Mouse (Mus musculus) spleen, adult 2 months (tissue): ENCODE measurements around the gene Pigt.

Experiments
- CTCF ChIP-seq: fragments of 200-500 bp; IDR thresholded peaks from 2 replicates; pipeline ENCODE4 v1.5.1; 2011; ENCODE audit warnings: mild to moderate bottlenecking, inconsistent platforms; ENCODE audit not compliant: insufficient read depth, insufficient read length, insufficient replicate concordance; ENCODE audit errors: extremely low read depth
- POLR2A ChIP-seq: fragments of 200-500 bp; IDR thresholded peaks from 2 replicates; pipeline ENCODE4 v1.6.1; 2011; ENCODE audit warnings: low read depth, low read length, inconsistent platforms

DNA sequence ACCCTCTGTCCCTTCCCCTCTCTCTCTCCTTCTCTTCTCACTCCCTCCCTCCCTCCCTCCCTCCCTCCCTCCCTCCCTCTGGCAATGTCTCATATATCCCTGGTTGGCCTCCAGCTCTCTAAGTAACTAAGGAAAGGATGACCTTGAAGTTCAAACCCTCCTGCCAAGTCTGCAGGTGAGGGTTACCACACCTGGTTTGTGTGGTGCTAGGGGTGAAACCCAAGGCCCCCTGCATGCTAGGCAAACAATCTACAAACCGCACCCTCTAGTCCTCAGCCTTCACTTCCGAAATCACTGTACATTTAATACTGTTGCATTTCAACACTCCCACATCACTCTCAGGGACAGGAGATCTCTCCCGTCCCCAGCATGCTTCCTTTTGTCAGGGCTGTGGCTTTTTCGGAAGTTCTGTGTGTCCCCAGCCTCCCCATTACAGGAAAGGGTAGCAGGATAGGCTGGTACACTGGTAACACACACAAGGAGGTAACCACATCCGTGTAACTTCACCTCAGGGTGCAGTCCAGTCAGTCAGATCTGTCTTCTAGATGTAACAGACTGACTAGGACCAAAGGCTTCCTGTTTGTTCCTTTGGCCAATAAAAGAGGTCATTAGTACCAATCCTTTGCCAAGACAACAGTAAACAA lies 47.3 kb downstream of the Pigt start:
- TF ChIP-seq POLR2A = no peak
- no peak for TF ChIP-seq CTCF
